Mouse (Mus musculus): Measurements from ENCODE around the gene 2810004N23Rik. TPM values are rescaled to one million over a fixed set of nuclear protein-coding genes. Genes with fewer than 3 reads are reported as not detected.

Gene 2810004N23Rik
- 61.1 and 62.4 TPM in 2 replicates for polyA plus RNA-seq (2016; fragmentation: Nextera tagmentation; extraction: Ambion mirVana)

DNA sequence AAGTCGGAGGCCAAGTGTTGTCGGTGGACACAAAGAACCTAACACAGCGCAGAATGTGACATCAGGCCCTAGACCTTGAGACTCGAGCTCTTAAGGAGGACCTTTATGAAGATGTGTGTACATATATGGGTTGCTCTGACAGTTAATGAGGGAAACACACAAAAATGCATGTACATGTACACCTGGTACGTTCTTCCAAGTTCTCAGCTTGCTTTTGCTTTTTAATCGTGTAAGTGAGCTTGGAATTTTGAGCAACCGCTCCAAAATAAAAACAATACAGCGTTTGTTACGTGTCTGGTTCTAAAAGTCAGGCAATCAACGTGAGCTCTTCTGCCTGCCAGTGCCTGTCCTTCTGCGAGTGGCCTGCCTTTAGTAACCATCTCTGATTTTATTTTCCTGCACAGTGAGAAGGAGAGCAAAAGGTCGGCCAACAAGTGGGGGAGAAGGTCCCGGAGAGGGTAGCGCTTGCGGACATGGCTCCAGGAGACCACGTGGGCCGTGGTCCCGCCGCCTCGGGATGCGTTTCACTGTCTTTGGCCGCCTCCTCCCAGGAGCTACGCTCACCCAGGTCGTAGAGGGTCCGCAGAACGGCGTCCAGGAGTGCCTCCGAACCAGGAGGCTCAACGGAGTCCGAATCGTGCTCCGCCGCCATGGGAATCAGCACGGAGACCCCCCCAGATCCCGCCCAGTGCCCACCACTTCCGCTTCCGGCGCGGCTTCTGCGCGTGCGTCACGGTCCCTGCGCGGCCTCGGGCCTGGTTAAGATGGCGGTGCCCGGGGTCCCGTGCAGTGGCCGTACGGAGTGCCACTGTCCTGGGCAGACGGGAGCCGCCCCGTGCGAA lies at the start of gene 2810004N23Rik, which contains the start of gene Gnpat:
Gene 2810004N23Rik, minus strand, starts transcription at position 800 of the 842 bp plus-strand sequence.
Gene Gnpat, plus strand, starts transcription at position 713 of the 842 bp plus-strand sequence.
- peak within 1 kb of the TSS; percentile 83 for H3K4me2 ChIP-seq
- peak within 1 kb of the TSS; percentile 92 for H3K27ac ChIP-seq
- H3K9me3 ChIP-seq: no peaks in the 10 kb centered on the region
- peak; percentile 95 for ATAC-seq (ENCODE audit: insufficient number of reproducible peaks, insufficient read depth, low FRiP score, low TSS enrichment, low read depth)
- WGBS: 2% methylated on average over 55 of the region's 55 CpGs
- peak within 1 kb of the TSS; percentile 70 for H3K4me3 ChIP-seq (replicated peaks)
- peaks cover 12% of the 10 kb centered on the region for H3K4me1 ChIP-seq (replicated peaks)
- peaks cover 51% of the 10 kb centered on the region for H3K36me3 ChIP-seq
- no peaks in the 10 kb centered on the region for H3K27me3 ChIP-seq
- peak within 1 kb of the TSS; percentile 94 for H3K9ac ChIP-seq (replicated peaks)

DNA sequence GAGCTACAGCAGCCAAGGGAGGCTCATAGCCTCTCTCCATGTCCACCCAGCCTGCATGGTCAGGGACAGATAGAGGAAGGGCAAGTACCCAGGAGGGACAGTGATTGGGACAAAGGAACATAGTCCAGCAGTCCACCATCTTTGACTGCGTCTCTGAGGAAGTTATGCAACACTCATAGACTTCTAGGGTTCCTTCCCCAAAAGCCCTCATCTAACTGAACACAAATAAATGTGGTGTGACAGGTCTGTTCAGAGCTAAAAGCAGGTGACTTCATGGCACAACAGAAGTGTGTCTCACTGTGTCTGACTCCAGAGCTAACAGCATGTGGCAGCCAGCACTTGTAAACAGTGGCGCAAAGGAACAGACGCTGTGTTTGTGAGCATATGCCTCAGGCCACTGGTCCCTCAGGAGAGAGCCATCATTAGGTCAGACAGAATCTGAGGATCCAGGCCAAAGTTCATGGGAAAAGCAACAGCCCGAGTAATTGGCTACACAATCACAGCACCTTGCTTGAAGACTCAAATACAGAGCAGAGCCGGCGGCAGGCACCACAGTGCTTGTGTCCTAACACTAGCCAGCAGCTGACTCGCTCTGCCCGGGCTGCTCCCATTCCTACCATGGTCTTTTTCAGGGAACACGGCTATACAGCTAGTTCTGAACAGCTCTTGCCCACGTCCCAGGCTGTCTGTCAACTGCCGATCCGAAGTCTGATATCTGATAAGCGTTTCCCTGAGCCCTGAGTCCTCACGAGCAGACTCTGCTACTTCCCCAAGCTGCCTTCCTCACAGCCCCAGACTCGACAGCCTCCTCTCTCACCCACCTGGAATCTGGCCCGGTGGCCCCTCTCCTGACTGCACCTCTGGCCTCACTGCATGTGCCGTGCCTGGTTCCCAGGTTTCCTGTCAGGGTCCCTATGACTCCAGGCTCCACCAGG lies 49.3 kb upstream of the 2810004N23Rik start:
- no peak for ATAC-seq (ENCODE audit: insufficient number of reproducible peaks, insufficient read depth, low FRiP score, low TSS enrichment, low read depth)
- H3K9ac ChIP-seq (replicated peaks): no peak overlapping the region
- WGBS: 78% methylated on average over 17 of the region's 17 CpGs
- no peaks in the 10 kb centered on the region for H3K9me3 ChIP-seq
- H3K27me3 ChIP-seq: no peaks in the 10 kb centered on the region
- no peak overlapping the region for H3K4me2 ChIP-seq
- H3K27ac ChIP-seq: no peak overlapping the region
- H3K4me3 ChIP-seq (replicated peaks): no peak overlapping the region
- no peaks in the 10 kb centered on the region for H3K4me1 ChIP-seq (replicated peaks)
- peaks cover 83% of the 10 kb centered on the region for H3K36me3 ChIP-seq

DNA sequence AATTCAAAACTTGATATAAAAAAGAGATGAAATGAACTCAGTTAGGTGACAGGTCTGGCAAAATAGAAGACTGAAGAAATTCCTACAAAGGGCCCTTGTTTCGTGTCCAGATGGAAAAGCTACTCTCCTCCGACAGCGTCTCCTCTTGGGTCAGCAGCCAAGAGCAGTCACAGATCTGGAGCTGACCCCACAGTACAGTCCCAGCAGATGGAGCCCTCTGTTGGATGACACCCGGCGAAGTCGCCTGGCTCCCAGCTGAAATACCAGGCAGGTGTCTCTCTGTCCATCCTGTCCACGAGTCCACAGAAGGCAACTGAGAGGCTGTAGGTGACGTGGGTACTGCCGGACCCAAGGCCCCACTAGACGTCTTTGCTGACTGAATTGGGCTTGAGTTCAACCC lies 47.4 kb upstream of the 2810004N23Rik start:
- Histone ChIP-seq H3K9ac (replicated peaks) (no peak overlapping the region), H3K36me3 (peaks cover 99% of the 10 kb centered on the region)

DNA sequence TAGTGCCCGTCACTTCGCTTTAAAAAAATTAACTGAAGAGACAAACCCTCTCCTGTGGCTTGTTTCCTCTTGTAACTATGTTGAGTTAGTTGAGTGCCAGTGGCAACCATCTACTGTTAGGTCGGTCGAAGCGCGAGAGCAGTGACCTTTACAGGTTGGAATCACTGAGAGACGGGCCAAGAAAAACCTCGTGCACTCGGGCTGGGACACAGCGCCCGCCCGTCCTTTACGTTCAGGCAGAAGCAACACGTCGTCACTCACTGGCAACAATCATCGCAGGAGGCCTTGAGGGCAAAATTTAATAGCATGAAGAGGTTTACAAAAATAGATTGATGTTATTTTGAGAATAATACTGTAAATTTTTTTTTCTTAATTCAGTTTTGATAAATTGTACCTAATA lies 47.0 kb upstream of the 2810004N23Rik start:
- H3K9me3 ChIP-seq: no peaks in the 10 kb centered on the region
- no peak overlapping the region for H3K27ac ChIP-seq
- no peaks in the 10 kb centered on the region for H3K27me3 ChIP-seq
- no peak overlapping the region for H3K9ac ChIP-seq (replicated peaks)
- 90% methylated on average over 16 of the region's 16 CpGs for WGBS
- H3K4me3 ChIP-seq (replicated peaks): no peak overlapping the region
- peaks cover 98% of the 10 kb centered on the region for H3K36me3 ChIP-seq
- no peaks in the 10 kb centered on the region for H3K4me1 ChIP-seq (replicated peaks)
- no peak for ATAC-seq (ENCODE audit: insufficient number of reproducible peaks, insufficient read depth, low FRiP score, low TSS enrichment, low read depth)
- H3K4me2 ChIP-seq: no peak overlapping the region

More for the DNA sequence above, 47.4 kb upstream of the 2810004N23Rik start:
- no peaks in the 10 kb centered on the region for H3K9me3 ChIP-seq
- H3K4me3 ChIP-seq (replicated peaks): no peak overlapping the region
- no peaks in the 10 kb centered on the region for H3K27me3 ChIP-seq
- no peaks in the 10 kb centered on the region for H3K4me1 ChIP-seq (replicated peaks)
- no peak for ATAC-seq (ENCODE audit: insufficient number of reproducible peaks, insufficient read depth, low FRiP score, low TSS enrichment, low read depth)
- H3K27ac ChIP-seq: no peak overlapping the region
- H3K4me2 ChIP-seq: no peak overlapping the region
- WGBS: 86% methylated on average over 10 of the region's 10 CpGs

DNA sequence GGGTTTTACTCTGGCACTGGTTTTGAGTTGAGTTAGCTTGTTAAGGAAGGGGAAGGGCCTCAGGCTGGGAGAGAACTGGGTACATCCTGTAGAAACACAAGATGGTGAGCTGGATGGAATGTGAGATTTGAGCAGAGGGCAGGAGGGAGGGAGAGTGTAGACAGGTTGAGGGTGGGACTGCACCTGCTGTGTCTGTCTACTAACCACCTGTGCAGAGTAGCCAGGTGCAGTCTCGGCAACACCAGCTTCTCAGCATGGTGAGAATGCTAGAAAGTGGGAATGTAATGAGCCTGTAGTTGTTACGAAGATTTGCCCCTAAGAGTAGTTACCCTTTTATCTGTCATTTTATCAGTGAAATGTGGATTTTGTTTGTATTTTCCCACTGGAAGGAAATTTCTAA lies 42.6 kb upstream of the 2810004N23Rik start:
- peaks cover 92% of the 10 kb centered on the region for H3K36me3 ChIP-seq
- 80% methylated on average over 2 of the region's 2 CpGs for WGBS
- H3K4me2 ChIP-seq: no peak overlapping the region

DNA sequence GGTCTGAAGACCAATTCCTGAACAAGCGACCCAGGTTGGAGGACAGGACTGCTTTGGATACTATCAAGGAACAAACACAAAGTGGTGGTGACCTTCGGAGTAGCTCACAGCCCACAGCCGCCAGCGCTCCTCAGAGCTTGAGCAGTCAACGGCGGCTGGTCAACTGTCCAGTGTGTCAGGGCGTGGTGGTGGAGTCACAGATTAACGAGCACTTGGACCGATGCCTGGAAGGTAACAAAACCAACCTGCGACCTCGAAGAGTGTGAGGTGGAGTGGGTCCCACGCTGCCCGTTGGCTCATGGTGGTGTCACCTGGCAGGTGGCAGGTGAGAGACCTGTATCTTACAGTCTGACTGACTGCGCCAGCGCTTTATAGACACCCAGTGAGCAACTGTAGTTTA lies 40.3 kb upstream of the 2810004N23Rik start:
- Histone ChIP-seq H3K27ac (no peak overlapping the region), H3K9me3 (no peaks in the 10 kb centered on the region), H3K9ac (replicated peaks) (no peak overlapping the region), H3K36me3 (peaks cover 83% of the 10 kb centered on the region), H3K4me3 (replicated peaks) (no peak overlapping the region), H3K4me1 (replicated peaks) (peaks cover 7% of the 10 kb centered on the region), H3K27me3 (no peaks in the 10 kb centered on the region), H3K4me2 (no peak overlapping the region)
- 95% methylated on average over 15 of the region's 15 CpGs for WGBS
- no peak for ATAC-seq (ENCODE audit: insufficient number of reproducible peaks, insufficient read depth, low FRiP score, low TSS enrichment, low read depth)

More for the DNA sequence above, 42.6 kb upstream of the 2810004N23Rik start:
- H3K27me3 ChIP-seq: no peaks in the 10 kb centered on the region
- no peak overlapping the region for H3K27ac ChIP-seq
- H3K9me3 ChIP-seq: no peaks in the 10 kb centered on the region
- H3K4me3 ChIP-seq (replicated peaks): no peak overlapping the region
- H3K9ac ChIP-seq (replicated peaks): no peak overlapping the region
- H3K4me1 ChIP-seq (replicated peaks): no peaks in the 10 kb centered on the region
- no peak for ATAC-seq (ENCODE audit: insufficient number of reproducible peaks, insufficient read depth, low FRiP score, low TSS enrichment, low read depth)

DNA sequence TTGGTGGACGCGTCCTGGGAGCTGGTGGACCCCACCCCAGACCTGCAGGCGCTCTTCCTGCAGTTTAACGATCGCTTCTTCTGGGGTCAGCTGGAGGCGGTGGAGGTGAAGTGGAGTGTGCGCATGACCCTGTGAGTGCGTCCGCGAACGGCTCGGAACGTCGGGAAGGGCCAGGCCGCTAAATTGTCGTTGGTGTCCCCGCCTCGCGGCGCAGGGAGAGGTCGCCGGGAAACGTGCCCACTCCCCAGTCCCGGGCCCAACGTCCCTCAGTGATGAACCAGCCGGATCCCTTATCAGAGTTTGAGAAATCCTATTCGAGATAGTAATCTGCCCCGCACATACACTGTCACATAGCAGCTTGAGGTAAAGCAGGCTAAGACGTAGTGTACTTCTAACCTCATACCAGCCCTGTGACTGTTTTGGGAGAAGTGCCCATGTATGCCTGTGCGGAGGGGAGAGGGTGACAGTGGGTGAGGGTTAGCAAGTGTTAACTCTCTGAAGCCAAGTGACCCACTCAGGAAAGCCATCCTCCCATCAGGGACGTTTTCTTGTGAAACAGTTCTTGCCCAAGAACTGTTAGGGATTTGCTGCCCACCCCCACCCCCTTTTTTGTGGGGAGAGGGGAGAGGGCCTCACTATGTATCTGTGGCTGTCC lies 35.5 kb upstream of the 2810004N23Rik start:
- Histone ChIP-seq H3K9ac (replicated peaks) (peak overlapping the region; percentile 89), H3K9me3 (no peaks in the 10 kb centered on the region), H3K27me3 (no peaks in the 10 kb centered on the region), H3K4me3 (replicated peaks) (peak overlapping the region; percentile 97), H3K4me1 (replicated peaks) (peaks cover 20% of the 10 kb centered on the region), H3K27ac (peak overlapping the region; percentile 50; the same call in 1 of the 2 replicates), H3K4me2 (peak overlapping the region; percentile 99), H3K36me3 (peaks cover 64% of the 10 kb centered on the region)
- 6% methylated on average over 31 of the region's 31 CpGs for WGBS
- ATAC-seq (ENCODE audit: insufficient number of reproducible peaks, insufficient read depth, low FRiP score, low TSS enrichment, low read depth): peak; percentile 12; the same call in 1 of the 2 replicates

DNA sequence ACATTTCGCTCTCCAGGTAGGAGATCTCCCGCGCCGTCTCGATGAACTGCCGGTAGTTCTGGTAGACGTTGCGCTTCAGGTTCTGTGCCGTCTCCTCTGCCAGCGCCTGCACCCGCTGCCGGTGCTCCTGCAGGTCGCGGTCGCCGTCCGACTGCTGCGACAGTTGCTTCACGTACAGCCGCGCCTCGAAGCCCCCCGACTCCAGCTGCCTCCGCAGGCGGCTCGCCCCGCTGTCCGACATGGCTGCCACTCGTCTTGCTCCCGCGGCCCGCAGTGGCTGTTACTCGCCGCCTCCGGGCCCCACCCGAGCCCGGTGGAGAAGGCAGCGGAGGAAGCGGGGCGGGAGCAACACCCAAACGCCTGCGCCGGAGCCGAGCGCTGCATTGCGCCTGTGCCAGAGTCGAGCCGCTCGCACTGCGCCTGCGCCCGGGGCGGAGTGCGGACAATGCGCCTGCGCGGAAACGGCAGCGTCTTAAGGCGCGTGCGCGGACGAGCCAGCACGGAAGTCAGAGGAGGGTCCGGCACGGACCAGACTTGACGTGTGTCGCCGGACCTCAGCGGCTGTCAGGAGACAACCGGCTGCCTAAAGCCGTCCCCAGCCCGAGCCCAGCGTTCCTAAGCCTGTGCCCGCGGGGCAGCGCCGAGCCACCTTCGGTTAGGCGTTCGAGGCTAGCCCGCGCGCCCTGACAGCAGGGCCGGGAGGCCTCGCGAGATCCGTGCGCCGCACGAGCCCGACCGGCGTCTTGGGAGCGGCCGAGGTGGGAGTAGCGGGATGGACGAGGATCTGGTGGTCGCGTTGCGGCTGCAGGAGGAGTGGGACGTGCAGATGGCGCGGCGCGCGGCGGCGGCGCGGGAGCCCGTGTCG lies 34.7 kb upstream of the 2810004N23Rik start, which contains the start of the genes Exoc8 and Sprtn:
Gene Exoc8, minus strand, starts transcription at position 320 of the 865 bp plus-strand sequence.
Gene Sprtn, plus strand, starts transcription at position 501 of the 865 bp plus-strand sequence.
- no peaks in the 10 kb centered on the region for H3K27me3 ChIP-seq
- H3K4me2 ChIP-seq: peak within 1 kb of the TSS; percentile 99
- peak; percentile 69 for ATAC-seq (ENCODE audit: insufficient number of reproducible peaks, insufficient read depth, low FRiP score, low TSS enrichment, low read depth)
- H3K9ac ChIP-seq (replicated peaks): peak within 1 kb of the TSS; percentile 89
- under 1% methylated on average over 113 of the region's 114 CpGs for WGBS
- H3K9me3 ChIP-seq: no peaks in the 10 kb centered on the region
- peaks cover 56% of the 10 kb centered on the region for H3K36me3 ChIP-seq
- H3K27ac ChIP-seq: peak within 1 kb of the TSS; percentile 82
- peaks cover 25% of the 10 kb centered on the region for H3K4me1 ChIP-seq (replicated peaks)
- H3K4me3 ChIP-seq (replicated peaks): peak within 1 kb of the TSS; percentile 97

DNA sequence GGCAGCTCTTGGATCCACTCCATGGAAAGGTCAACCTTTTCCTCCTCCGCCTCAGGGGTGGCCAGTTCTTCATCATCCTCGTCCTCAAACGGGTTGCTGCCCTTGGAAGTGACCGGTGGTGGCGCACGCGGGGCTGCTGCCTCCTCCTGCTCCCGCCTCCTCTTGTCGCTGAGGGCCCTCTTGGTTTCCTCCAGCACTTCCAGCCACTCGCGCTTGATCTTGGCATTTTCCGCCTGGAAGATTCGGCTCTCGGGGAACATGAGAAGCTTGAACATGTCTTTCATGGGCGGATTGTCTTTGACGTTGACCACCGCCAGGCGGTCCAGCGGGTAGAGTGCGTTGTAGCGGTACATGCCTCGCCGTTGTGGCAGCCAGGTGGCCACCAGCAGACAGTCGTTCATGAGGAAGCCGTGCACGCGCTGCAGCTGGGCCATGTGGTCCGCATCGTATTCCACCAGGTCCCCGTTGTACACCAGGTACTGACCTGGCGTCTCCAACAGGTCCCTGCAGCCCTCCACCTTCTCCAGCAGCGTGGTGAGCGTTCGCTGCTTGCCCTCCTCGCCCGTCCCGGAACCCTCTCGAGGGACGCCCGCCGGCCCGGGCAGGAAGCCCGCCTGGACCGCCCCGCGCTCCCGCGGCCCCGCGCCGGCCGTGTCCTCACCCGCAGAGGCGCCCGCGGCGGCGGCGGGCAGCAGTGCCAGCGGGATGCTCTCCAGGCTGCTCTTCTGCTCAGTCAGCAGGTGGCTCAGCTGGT lies 33.9 kb upstream of the 2810004N23Rik start:
- H3K27me3 ChIP-seq: no peaks in the 10 kb centered on the region
- H3K4me2 ChIP-seq: peak overlapping the region; percentile 99
- 2% methylated on average over 60 of the region's 60 CpGs for WGBS
- H3K36me3 ChIP-seq: peaks cover 49% of the 10 kb centered on the region
- H3K4me3 ChIP-seq (replicated peaks): peak overlapping the region; percentile 97
- ATAC-seq (ENCODE audit: insufficient number of reproducible peaks, insufficient read depth, low FRiP score, low TSS enrichment, low read depth): peak; percentile 28; the same call in 1 of the 2 replicates
- peak overlapping the region; percentile 89 for H3K9ac ChIP-seq (replicated peaks)
- peaks cover 28% of the 10 kb centered on the region for H3K4me1 ChIP-seq (replicated peaks)
- H3K9me3 ChIP-seq: no peaks in the 10 kb centered on the region
- peak overlapping the region; percentile 82 for H3K27ac ChIP-seq
